Comparison of ENCODE assay signal across 26 mouse cellular contexts in the genomic region with DNA sequence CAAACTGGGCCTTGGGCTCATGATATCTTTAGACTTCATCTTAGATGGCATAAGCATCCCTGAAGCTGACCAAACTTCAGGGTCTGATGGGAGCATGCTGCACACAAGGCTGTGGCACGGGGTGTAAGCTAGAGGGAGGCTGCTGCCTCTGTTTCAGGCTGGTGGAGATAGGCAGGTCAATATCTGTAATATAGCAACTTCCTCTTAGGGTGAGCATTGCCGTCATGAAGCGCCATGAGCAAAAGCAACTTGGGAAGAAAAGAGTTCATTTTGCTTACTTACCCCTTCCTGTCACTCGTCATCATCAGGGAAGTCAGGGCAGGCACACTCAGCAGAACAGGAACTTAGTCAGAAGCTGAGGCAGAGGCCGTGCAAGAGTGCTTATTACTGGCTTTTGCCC. TPM values are rescaled to one million over a fixed set of nuclear protein-coding genes. Genes with fewer than 3 reads are reported as not detected.
DNase-seq lines count a peak whose midpoint lies in the region; ATAC-seq lines count a peak whose summit lies in the region.
"Had no signal": no experiment of that assay in that cellular context is flagged by ENCODE, and none has a peak within 500 bp of the region (broad histone marks: within the 10 kb centered on the region; RNA-seq: fewer than 3 reads in every experiment).

No protein-coding gene starts in this region.

- 62% methylated on average over 5 of the region's 5 CpGs for WGBS in heart, embryonic 10.5 days
- WGBS in liver, embryonic 12.5 days (ENCODE audit: insufficient replicate concordance): 27% methylated on average over 5 of the region's 5 CpGs

- H3K9me3 ChIP-seq in heart, embryonic 10.5 days: no peaks in the 10 kb centered on the region
- no peaks in the 10 kb centered on the region for H3K9me3 ChIP-seq in liver, embryonic 12.5 days (replicated peaks)
- H3K9me3 ChIP-seq: embryonic facial prominence, embryonic 10.5 days; forebrain, embryonic 15.5 days; heart, embryonic 12.5 days; limb, embryonic 15.5 days had no signal

- H3K4me2 ChIP-seq in liver, embryonic 12.5 days: peak overlapping the region; percentile 24; the same call in 1 of the 2 replicates
- H3K4me2 ChIP-seq: forebrain, embryonic 15.5 days; heart, embryonic 12.5 days; limb, embryonic 15.5 days; midbrain, embryonic 11.5 days had no signal

- no peaks in the 10 kb centered on the region for H3K36me3 ChIP-seq in heart, embryonic 10.5 days
- H3K36me3 ChIP-seq in liver, embryonic 12.5 days: no peaks in the 10 kb centered on the region
- H3K36me3 ChIP-seq: embryonic facial prominence, embryonic 10.5 days; forebrain, embryonic 15.5 days; heart, embryonic 12.5 days; limb, embryonic 15.5 days had no signal

- H3K9ac ChIP-seq in liver, embryonic 12.5 days: no peak overlapping the region
- H3K9ac ChIP-seq: forebrain, embryonic 15.5 days; heart, embryonic 12.5 days; limb, embryonic 15.5 days had no signal

- no peak overlapping the region for H3K27ac ChIP-seq in heart, embryonic 10.5 days
- H3K27ac ChIP-seq in liver, embryonic 12.5 days: peak overlapping the region; percentile 45; the same call in 1 of the 2 replicates
- H3K27ac ChIP-seq: embryonic facial prominence, embryonic 10.5 days; forebrain, embryonic 15.5 days; gastrocnemius, adult 2 months; limb, embryonic 15.5 days had no signal

- no peaks in the 10 kb centered on the region for H3K4me1 ChIP-seq in heart, embryonic 10.5 days
- H3K4me1 ChIP-seq in liver, embryonic 12.5 days: peaks cover 16% of the 10 kb centered on the region
- H3K4me1 ChIP-seq: embryonic facial prominence, embryonic 10.5 days; forebrain, embryonic 15.5 days; heart, embryonic 12.5 days; limb, embryonic 15.5 days had no signal

- peak; percentile 56 for ATAC-seq in liver, embryonic 12.5 days
- peak; percentile 66 for ATAC-seq in megakaryocyte progenitor cell, adult 5-6 weeks (replicated peaks; ENCODE audit: poor library complexity)
- ATAC-seq: forebrain, embryonic 15.5 days had no signal

- DNase-seq in heart, embryonic 10.5 days (ENCODE audit: low spot score): peak; percentile 46
- DNase-seq in heart, adult 8-10 months (ENCODE audit: low spot score): no peak
- DNase-seq in MEL-GATA-1-ER (ENCODE audit: extremely low read depth, low read depth) (peak; percentile 74), adipocyte (ENCODE audit: low spot score) (no peak)
- no peak for DNase-seq in thymus, postnatal 36 days
- DNase-seq in embryo, embryonic 9.5 days (ENCODE audit: extremely low spot score): no peak
- DNase-seq: cerebellum, adult 8-10 months; gastrocnemius, adult 2 months; heart, postnatal 4 days; layer of hippocampus, postnatal 36 days; thymus, postnatal 14 days had no signal

- no peak overlapping the region for H3K4me3 ChIP-seq in heart, embryonic 10.5 days
- no peak overlapping the region for H3K4me3 ChIP-seq in liver, embryonic 12.5 days
- H3K4me3 ChIP-seq: embryonic facial prominence, embryonic 10.5 days; erythroblast, embryonic 14.5 days; forebrain, embryonic 15.5 days; gastrocnemius, adult 2 months; heart, embryonic 12.5 days; limb, embryonic 15.5 days; myocyte had no signal

- no peaks in the 10 kb centered on the region for H3K27me3 ChIP-seq in heart, embryonic 10.5 days (ENCODE audit: insufficient read depth, poor library complexity, severe bottlenecking)
- H3K27me3 ChIP-seq in liver, embryonic 12.5 days (replicated peaks): no peaks in the 10 kb centered on the region
- H3K27me3 ChIP-seq: forebrain, embryonic 15.5 days; heart, embryonic 12.5 days; limb, embryonic 15.5 days had no signal

RNA-seq across cellular contexts. Expression of a gene that starts 5.4 kb away (rescaled TPM):
- polyA plus RNA-seq in heart, embryonic 10.5 days (2016; fragmentation: Nextera tagmentation; extraction: Ambion mirVana): 86.9 and 103 TPM in 2 replicates
- total RNA-seq in heart, adult 8-10 months (2022): 10 to 100 TPM; 10.1 to 18.8 (median 14.9) TPM
- polyA plus RNA-seq in liver, embryonic 12.5 days (2016; fragmentation: Nextera tagmentation; extraction: Ambion mirVana): 34.5 and 34.8 TPM in 2 replicates
- total RNA-seq in megakaryocyte progenitor cell, adult 5-6 weeks (2015): 28.2 and 39.9 TPM in 2 replicates
- total RNA-seq in megakaryocyte progenitor cell, adult 5-6 weeks (2017): 12.0 and 21.6 TPM in 2 replicates

RNA-seq across cellular contexts. Expression of a gene that starts 11.8 kb away (rescaled TPM):
- polyA plus RNA-seq in heart, embryonic 10.5 days (2016; fragmentation: Nextera tagmentation; extraction: Ambion mirVana): not detected in 2 replicates
- total RNA-seq in heart, adult 8-10 months (2022): not detected
- polyA plus RNA-seq in liver, embryonic 12.5 days (2016; fragmentation: Nextera tagmentation; extraction: Ambion mirVana): not detected in 2 replicates
- not detected in 2 replicates for total RNA-seq in megakaryocyte progenitor cell, adult 5-6 weeks (2015)
- not detected in 2 replicates for total RNA-seq in megakaryocyte progenitor cell, adult 5-6 weeks (2017)
- total RNA-seq: gastrocnemius, adult 2 months; heart, postnatal 4 days; layer of hippocampus, postnatal 36 days had no signal
- polyA plus RNA-seq: brain, embryonic 14.5 days; embryonic facial prominence, embryonic 10.5 days; erythroblast, embryonic 14.5 days; forebrain, embryonic 15.5 days; heart, embryonic 12.5 days; kidney, embryonic 14.5 days; large intestine, adult 2 months; limb, embryonic 15.5 days; midbrain, embryonic 11.5 days; myocyte; small intestine, adult 2 months; stomach, embryonic 14.5 days had no signal

RNA-seq across cellular contexts. Expression of a gene that starts 12.4 kb away (rescaled TPM):
- polyA plus RNA-seq in heart, embryonic 10.5 days (2016; fragmentation: Nextera tagmentation; extraction: Ambion mirVana): not detected in 2 replicates
- not detected for total RNA-seq in heart, adult 8-10 months (2022)
- not detected in 2 replicates for polyA plus RNA-seq in liver, embryonic 12.5 days (2016; fragmentation: Nextera tagmentation; extraction: Ambion mirVana)
- total RNA-seq in megakaryocyte progenitor cell, adult 5-6 weeks (2015): not detected in 2 replicates
- total RNA-seq in megakaryocyte progenitor cell, adult 5-6 weeks (2017): not detected in 2 replicates
- total RNA-seq: adrenal gland, adult 18-20 months; gastrocnemius, adult 2 months; heart, postnatal 4 days; layer of hippocampus, postnatal 36 days had no signal
- polyA plus RNA-seq: brain, embryonic 14.5 days; embryonic facial prominence, embryonic 10.5 days; erythroblast, embryonic 14.5 days; forebrain, embryonic 15.5 days; heart, embryonic 12.5 days; kidney, embryonic 14.5 days; large intestine, adult 2 months; limb, embryonic 15.5 days; midbrain, embryonic 11.5 days; myocyte; small intestine, adult 2 months; stomach, embryonic 14.5 days had no signal

RNA-seq across cellular contexts. Expression of a gene that starts 23.8 kb away (rescaled TPM):
- not detected in 2 replicates for polyA plus RNA-seq in heart, embryonic 10.5 days (2016; fragmentation: Nextera tagmentation; extraction: Ambion mirVana)
- total RNA-seq in heart, adult 8-10 months (2022): under 1 TPM in 1 of 4 experiments, not detected in 3; 0.28 TPM
- polyA plus RNA-seq in liver, embryonic 12.5 days (2016; fragmentation: Nextera tagmentation; extraction: Ambion mirVana): not detected in 2 replicates
- not detected in 2 replicates for total RNA-seq in megakaryocyte progenitor cell, adult 5-6 weeks (2015)
- total RNA-seq in megakaryocyte progenitor cell, adult 5-6 weeks (2017): not detected in 2 replicates
- total RNA-seq: gastrocnemius, adult 2 months; heart, postnatal 4 days; layer of hippocampus, postnatal 36 days had no signal
- polyA plus RNA-seq: embryonic facial prominence, embryonic 10.5 days; erythroblast, embryonic 14.5 days; forebrain, embryonic 15.5 days; heart, embryonic 12.5 days; kidney, embryonic 14.5 days; large intestine, adult 2 months; limb, embryonic 15.5 days; midbrain, embryonic 11.5 days; myocyte; small intestine, adult 2 months; stomach, embryonic 14.5 days had no signal

RNA-seq across cellular contexts. Expression of a gene that starts 23.9 kb away (rescaled TPM):
- polyA plus RNA-seq in heart, embryonic 10.5 days (2016; fragmentation: Nextera tagmentation; extraction: Ambion mirVana): not detected in 2 replicates
- not detected for total RNA-seq in heart, adult 8-10 months (2022)
- not detected in 2 replicates for polyA plus RNA-seq in liver, embryonic 12.5 days (2016; fragmentation: Nextera tagmentation; extraction: Ambion mirVana)
- not detected in 2 replicates for total RNA-seq in megakaryocyte progenitor cell, adult 5-6 weeks (2015)
- total RNA-seq in megakaryocyte progenitor cell, adult 5-6 weeks (2017): not detected in 2 replicates
- total RNA-seq: adrenal gland, adult 18-20 months; gastrocnemius, adult 2 months; heart, postnatal 4 days; layer of hippocampus, postnatal 36 days had no signal
- polyA plus RNA-seq: brain, embryonic 14.5 days; embryonic facial prominence, embryonic 10.5 days; erythroblast, embryonic 14.5 days; forebrain, embryonic 15.5 days; heart, embryonic 12.5 days; kidney, embryonic 14.5 days; large intestine, adult 2 months; limb, embryonic 15.5 days; midbrain, embryonic 11.5 days; myocyte; small intestine, adult 2 months; stomach, embryonic 14.5 days had no signal

Comparison
In these comparisons a context has a peak if more than half of its experiments do, and no peak if none do; other contexts are left out.
1. DNase-seq: peak in heart, embryonic 10.5 days (single experiment) and MEL-GATA-1-ER (single experiment); none in heart, adult 8-10 months (single experiment), thymus, postnatal 36 days (0 of 2), adipocyte (single experiment) and embryo, embryonic 9.5 days (single experiment).